Mouse (Mus musculus) forebrain, embryonic 10.5 days (tissue): Measurements from ENCODE around the gene Pcca. TPM values are rescaled to one million over a fixed set of nuclear protein-coding genes. Genes with fewer than 3 reads are reported as not detected.

ENCODE experiments used
- DNase-seq: peaks from one replicate; pipeline ENCODE4 v3.0.0-alpha.2; 2017; ENCODE audit warnings: low spot score; ENCODE audit errors: extremely low spot score
- H3K27ac ChIP-seq: fragments of 300-500 bp; sonication (generic); 2 replicates; pipeline ENCODE4 v1.5.1; 2016; ENCODE audit warnings: mild to moderate bottlenecking
- H3K27me3 ChIP-seq: fragments of 300-500 bp; sonication (generic); 2 replicates; pipeline ENCODE4 v1.6.1; 2016; ENCODE audit warnings: mild to moderate bottlenecking; ENCODE audit not compliant: poor library complexity, severe bottlenecking
- H3K36me3 ChIP-seq: fragments of 300-500 bp; sonication (generic); replicated peaks from 2 replicates; pipeline ENCODE4 v1.6.1; 2016; ENCODE audit warnings: mild to moderate bottlenecking, moderate library complexity
- H3K4me1 ChIP-seq: fragments of 300-500 bp; sonication (generic); 2 replicates; pipeline ENCODE4 v1.6.1; 2016
- H3K4me3 ChIP-seq: fragments of 300-500 bp; sonication (generic); 2 replicates; pipeline ENCODE4 v1.5.1; 2016; ENCODE audit warnings: mild to moderate bottlenecking, moderate library complexity
- H3K9me3 ChIP-seq: fragments of 300-500 bp; sonication (generic); 2 replicates; pipeline ENCODE4 v1.6.1; 2016; ENCODE audit warnings: mild to moderate bottlenecking, moderate library complexity
- WGBS: fragments of 180-500 bp; shearing (Covaris S2); methylation state at CpG from one replicate; pipeline ENCODE4 v1.1.7; 2016; 5-methylcytosine and 5-hydroxymethylcytosine counted together
- polyA plus RNA-seq: library from polyadenylated mRNA; unstranded; fragments of >200 nt; fragmentation: Nextera tagmentation; extraction: Ambion mirVana; gene quantifications from 2 replicates; pipeline ENCODE4 v1.2.1, GENCODE M21; 2016

Pcca gene
- 38.9 and 39.0 TPM in 2 replicates for polyA plus RNA-seq

GRCm38 (mm10) chr14:122534017-122534924, at the start of gene Pcca:
Gene Pcca (plus strand): TSS chr14:122534324.
- 2% methylated on average over 54 of the region's 54 CpGs for WGBS
- Histone ChIP-seq H3K4me3 (peak within 1 kb of the TSS; percentile 90), H3K27ac (peak within 1 kb of the TSS; percentile 90), H3K27me3 (no peaks in the 10 kb centered on the region), H3K36me3 (no peaks in the 10 kb centered on the region), H3K4me1 (peaks cover 24% of the 10 kb centered on the region), H3K9me3 (no peaks in the 10 kb centered on the region)
- peak; percentile 99 for DNase-seq

- H3K4me1 ChIP-seq: peaks cover 80% of the 10 kb centered on the region
- H3K36me3 ChIP-seq: peaks cover 3% of the 10 kb centered on the region; the same call in 1 of the 2 replicates
- DNase-seq: no peak
- peaks cover 94% of the 10 kb centered on the region for H3K27me3 ChIP-seq
- peak overlapping the region; percentile 86 for H3K4me3 ChIP-seq
- H3K9me3 ChIP-seq: no peaks in the 10 kb centered on the region
- H3K27ac ChIP-seq: peak overlapping the region; percentile 99
- WGBS: 7% methylated on average over 4 of the region's 4 CpGs
Observed at GRCm38 (mm10) chr14:122484458-122484843, 49.7 kb upstream of the Pcca start.

- Histone ChIP-seq H3K4me1 (peaks cover 82% of the 10 kb centered on the region), H3K4me3 (peak overlapping the region; percentile 86), H3K27ac (peak overlapping the region; percentile 99), H3K36me3 (no peaks in the 10 kb centered on the region), H3K9me3 (no peaks in the 10 kb centered on the region), H3K27me3 (peaks cover 99% of the 10 kb centered on the region)
- peak; percentile 59 for DNase-seq
- WGBS: under 1% methylated on average over 24 of the region's 24 CpGs
Observed at GRCm38 (mm10) chr14:122484844-122485551, 49.1 kb upstream of the Pcca start.

- no peaks in the 10 kb centered on the region for H3K36me3 ChIP-seq
- peak overlapping the region; percentile 99 for H3K27ac ChIP-seq
- WGBS: 2% methylated on average over 12 of the region's 12 CpGs
- peak overlapping the region; percentile 86 for H3K4me3 ChIP-seq
- DNase-seq: peak; percentile 43
- peaks cover 82% of the 10 kb centered on the region for H3K4me1 ChIP-seq
- no peaks in the 10 kb centered on the region for H3K9me3 ChIP-seq
- peaks cover 99% of the 10 kb centered on the region for H3K27me3 ChIP-seq
Observed at GRCm38 (mm10) chr14:122485635-122486181, 48.4 kb upstream of the Pcca start.

GRCm38 (mm10) chr14:122486611-122487010, 47.5 kb upstream of the Pcca start:
- H3K4me3 ChIP-seq: no peak overlapping the region
- H3K4me1 ChIP-seq: peaks cover 78% of the 10 kb centered on the region
- DNase-seq: no peak
- WGBS: 21% methylated on average over 1 of the region's 1 CpGs
- H3K9me3 ChIP-seq: no peaks in the 10 kb centered on the region
- H3K27ac ChIP-seq: no peak overlapping the region
- H3K27me3 ChIP-seq: peaks cover 99% of the 10 kb centered on the region
- H3K36me3 ChIP-seq: no peaks in the 10 kb centered on the region

GRCm38 (mm10) chr14:122487366-122487765, 46.8 kb upstream of the Pcca start:
- Histone ChIP-seq H3K27ac (no peak overlapping the region), H3K9me3 (no peaks in the 10 kb centered on the region), H3K4me3 (0 out of 2 replicates have a peak overlapping the region, but pooled peaks have one; percentile 6), H3K27me3 (peaks cover 98% of the 10 kb centered on the region), H3K4me1 (peaks cover 71% of the 10 kb centered on the region), H3K36me3 (no peaks in the 10 kb centered on the region)
- peak; percentile 50 for DNase-seq
- 2% methylated on average over 5 of the region's 5 CpGs for WGBS

- under 1% methylated on average over 5 of the region's 5 CpGs for WGBS
- peak; percentile 17 for DNase-seq
- peak overlapping the region; percentile 52 for H3K4me3 ChIP-seq
- H3K9me3 ChIP-seq: 0 out of 2 replicates have a peak, but pooled peaks cover 5% of the 10 kb centered on the region
- peaks cover 96% of the 10 kb centered on the region for H3K27me3 ChIP-seq
- H3K36me3 ChIP-seq: no peaks in the 10 kb centered on the region
- peaks cover 54% of the 10 kb centered on the region for H3K4me1 ChIP-seq
- no peak overlapping the region for H3K27ac ChIP-seq
Observed at GRCm38 (mm10) chr14:122489041-122489440, 45.1 kb upstream of the Pcca start.

- peak overlapping the region; percentile 52 for H3K4me3 ChIP-seq
- under 1% methylated on average over 12 of the region's 12 CpGs for WGBS
- DNase-seq: no peak
- H3K36me3 ChIP-seq: no peaks in the 10 kb centered on the region
- H3K27me3 ChIP-seq: peaks cover 88% of the 10 kb centered on the region
- H3K9me3 ChIP-seq: peaks cover 12% of the 10 kb centered on the region; the same call in 1 of the 2 replicates
- peaks cover 46% of the 10 kb centered on the region for H3K4me1 ChIP-seq
- peak overlapping the region; percentile 85; the same call in 1 of the 2 replicates for H3K27ac ChIP-seq
Observed at GRCm38 (mm10) chr14:122489686-122490414, 44.3 kb upstream of the Pcca start.

GRCm38 (mm10) chr14:122490441-122491328, 43.4 kb upstream of the Pcca start, which contains the start of gene Gm10837:
Gene Gm10837 (plus strand): TSS chr14:122490586.
- Histone ChIP-seq H3K4me1 (peaks cover 38% of the 10 kb centered on the region), H3K36me3 (no peaks in the 10 kb centered on the region), H3K9me3 (peaks cover 12% of the 10 kb centered on the region; the same call in 1 of the 2 replicates), H3K4me3 (peak within 1 kb of the TSS; percentile 52), H3K27ac (peak within 1 kb of the TSS; percentile 85), H3K27me3 (peaks cover 79% of the 10 kb centered on the region)
- WGBS: 1% methylated on average over 51 of the region's 51 CpGs
- peak; percentile 69 for DNase-seq

GRCm38 (mm10) chr14:122491521-122491920, 42.6 kb upstream of the Pcca start:
- Histone ChIP-seq H3K27me3 (peaks cover 71% of the 10 kb centered on the region), H3K4me1 (peaks cover 33% of the 10 kb centered on the region), H3K36me3 (no peaks in the 10 kb centered on the region), H3K27ac (no peak overlapping the region), H3K9me3 (peaks cover 12% of the 10 kb centered on the region; the same call in 1 of the 2 replicates), H3K4me3 (no peak overlapping the region)
- WGBS: 55% methylated on average over 6 of the region's 6 CpGs
- DNase-seq: no peak

- 74% methylated on average over 1 of the region's 1 CpGs for WGBS
- DNase-seq: no peak
- H3K27me3 ChIP-seq: peaks cover 66% of the 10 kb centered on the region
- H3K4me3 ChIP-seq: no peak overlapping the region
- peaks cover 12% of the 10 kb centered on the region; the same call in 1 of the 2 replicates for H3K9me3 ChIP-seq
- no peaks in the 10 kb centered on the region for H3K36me3 ChIP-seq
- no peak overlapping the region for H3K27ac ChIP-seq
- H3K4me1 ChIP-seq: peaks cover 33% of the 10 kb centered on the region
Observed at GRCm38 (mm10) chr14:122492015-122492414, 42.1 kb upstream of the Pcca start.
